Mouse (Mus musculus) left cerebral cortex, adult 11 months (tissue): ENCODE results near the gene Gstm2.

Experiments
- DNase-seq: peaks from one replicate; pipeline ENCODE4 v3.0.0; 2022; ENCODE audit warnings: low spot score

Gstm2 gene

GRCm38 (mm10) chr3:107941261-107941660, 45.0 kb downstream of the Gstm2 start:
- no peak for DNase-seq

GRCm38 (mm10) chr3:107940524-107940923, 45.7 kb downstream of the Gstm2 start:
- DNase-seq = no peak

- DNase-seq = no peak
Measured at GRCm38 (mm10) chr3:107939830-107940229, 46.4 kb downstream of the Gstm2 start.

GRCm38 (mm10) chr3:107939403-107939802, 46.9 kb downstream of the Gstm2 start:
- DNase-seq = no peak

GRCm38 (mm10) chr3:107935888-107936287, 50.4 kb downstream of the Gstm2 start:
- no peak for DNase-seq

GRCm38 (mm10) chr3:107935268-107935667, 51.0 kb downstream of the Gstm2 start:
- DNase-seq = no peak

- no peak for DNase-seq
Measured at GRCm38 (mm10) chr3:107932128-107932527, 54.1 kb downstream of the Gstm2 start.
